Mouse (Mus musculus) limb, embryonic 12.5 days (tissue): Measurements from ENCODE around the gene 4930503E14Rik. TPM values are rescaled to one million over a fixed set of nuclear protein-coding genes. Genes with fewer than 3 reads are reported as not detected.
"Not testable (repeated sequence)": the region's sequence is repeated elsewhere in the genome, so short reads cannot be mapped to it uniquely, and the experiment has no call there.

ENCODE experiments used
- ATAC-seq: fragments of 200-750 bp; cut with Nextera tagmentation; 2 replicates; pipeline ENCODE4 v1.8.0; 2017; ENCODE audit warnings: low read depth, moderate TSS enrichment; ENCODE audit not compliant: insufficient number of reproducible peaks, insufficient read depth, low FRiP score, low TSS enrichment
- H3K27ac ChIP-seq: fragments of 300-500 bp; sonication (generic); 2 replicates; pipeline ENCODE4 v1.5.1; 2016; ENCODE audit warnings: mild to moderate bottlenecking, moderate library complexity
- H3K27me3 ChIP-seq: fragments of 300-500 bp; sonication (generic); 2 replicates; pipeline ENCODE4 v1.6.1; 2016; ENCODE audit warnings: mild to moderate bottlenecking, moderate library complexity
- H3K36me3 ChIP-seq: fragments of 300-500 bp; sonication (generic); 2 replicates; pipeline ENCODE4 v1.6.1; 2016; ENCODE audit warnings: mild to moderate bottlenecking, moderate library complexity
- H3K4me1 ChIP-seq: fragments of 300-500 bp; sonication (generic); replicated peaks from 2 replicates; pipeline ENCODE4 v1.6.1; 2016
- H3K4me2 ChIP-seq: fragments of 300-500 bp; sonication (generic); 2 replicates; pipeline ENCODE4 v1.6.1; 2016; ENCODE audit warnings: mild to moderate bottlenecking, moderate library complexity
- H3K4me3 ChIP-seq: fragments of 300-500 bp; sonication (generic); replicated peaks from 2 replicates; pipeline ENCODE4 v1.5.1; 2016; ENCODE audit warnings: mild to moderate bottlenecking
- H3K9ac ChIP-seq: fragments of 300-500 bp; sonication (generic); replicated peaks from 2 replicates; pipeline ENCODE4 v1.6.1; 2016; ENCODE audit warnings: mild to moderate bottlenecking, moderate library complexity
- H3K9me3 ChIP-seq: fragments of 300-500 bp; sonication (generic); 2 replicates; pipeline ENCODE4 v1.6.1; 2016; ENCODE audit warnings: mild to moderate bottlenecking, moderate library complexity
- WGBS: fragments of 180-500 bp; shearing (Covaris S2); methylation state at CpG from one replicate; pipeline ENCODE4 v1.1.7; 2016; 5-methylcytosine and 5-hydroxymethylcytosine counted together
- polyA plus RNA-seq: library from polyadenylated mRNA; unstranded; fragments of >200 nt; fragmentation: Nextera tagmentation; extraction: Ambion mirVana; gene quantifications from 2 replicates; pipeline ENCODE4 v1.2.1, GENCODE M21; 2016

4930503E14Rik gene
- polyA plus RNA-seq, result not detected in 2 replicates

- H3K27ac ChIP-seq, H3K4me2 ChIP-seq, H3K4me3 ChIP-seq, H3K4me1 ChIP-seq, H3K9ac ChIP-seq, H3K27me3 ChIP-seq, H3K36me3 ChIP-seq, H3K9me3 ChIP-seq, ATAC-seq: not testable (repeated sequence)
- 83% methylated on average over 3 of the region's 3 CpGs for WGBS
These were observed at the start of gene 4930503E14Rik for GRCm38 (mm10) chr14:44213154-44213553. Gene 4930503E14Rik (minus strand): TSS chr14:44213254.

DNA sequence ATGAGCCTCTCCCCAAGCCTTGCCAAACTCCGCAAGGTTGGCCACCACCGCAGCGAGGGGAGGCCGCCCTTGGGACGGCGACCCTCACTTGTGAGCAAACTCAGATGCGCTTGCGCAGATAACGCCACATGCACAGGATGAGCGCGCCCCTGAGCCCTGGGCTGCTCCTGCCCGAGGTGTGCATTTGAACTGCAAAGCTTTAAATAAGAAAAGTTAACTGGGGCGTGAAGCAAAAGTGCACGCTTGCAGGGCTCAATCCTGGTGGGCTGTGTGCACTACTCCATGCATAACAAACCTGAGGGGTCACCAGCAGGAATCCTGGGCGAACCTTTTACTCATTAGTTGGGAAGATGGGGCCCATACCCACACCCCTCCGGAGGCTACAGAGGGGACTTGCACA lies 35.0 kb upstream of the 4930503E14Rik start:
- H3K9me3 ChIP-seq, result 0 out of 2 replicates have a peak, but pooled peaks cover 4% of the 10 kb centered on the region
- WGBS, result 90% methylated on average over 16 of the region's 16 CpGs
- H3K27ac ChIP-seq, result no peak overlapping the region
- no peaks in the 10 kb centered on the region for H3K27me3 ChIP-seq
- no peak for ATAC-seq
- H3K4me2 ChIP-seq, result no peak overlapping the region
- no peak overlapping the region for H3K4me3 ChIP-seq
- H3K9ac ChIP-seq, result no peak overlapping the region
- H3K4me1 ChIP-seq, result no peaks in the 10 kb centered on the region
- no peaks in the 10 kb centered on the region for H3K36me3 ChIP-seq

- not testable (repeated sequence) for H3K4me3 ChIP-seq, H3K4me1 ChIP-seq, H3K9me3 ChIP-seq, H3K27me3 ChIP-seq, H3K4me2 ChIP-seq, H3K9ac ChIP-seq, H3K36me3 ChIP-seq, ATAC-seq, H3K27ac ChIP-seq
- 95% methylated on average over 2 of the region's 3 CpGs for WGBS
These were observed 15.7 kb downstream of the 4930503E14Rik start, which contains the start of gene Gm8212 for GRCm38 (mm10) chr14:44197361-44197760. Gene Gm8212 (plus strand): TSS chr14:44197661.

GRCm38 (mm10) chr14:44123551-44123950 lies 89.5 kb downstream of the 4930503E14Rik start, which contains the start of gene Gm3327:
Gene Gm3327 (plus strand): TSS chr14:44123851.
- 84% methylated on average over 3 of the region's 4 CpGs for WGBS
- H3K36me3 ChIP-seq, H3K27ac ChIP-seq, H3K9me3 ChIP-seq, ATAC-seq, H3K4me2 ChIP-seq, H3K4me1 ChIP-seq, H3K4me3 ChIP-seq, H3K9ac ChIP-seq, H3K27me3 ChIP-seq: not testable (repeated sequence)

Other genes with a start within 250 kb of the 4930503E14Rik start
- not detected in 2 replicates for gene Ang6, start 211.0 kb downstream of the 4930503E14Rik start, polyA plus RNA-seq
- not detected in 2 replicates for gene Ear2, start 110.6 kb downstream of the 4930503E14Rik start, polyA plus RNA-seq
- gene Gm3327, start 89.4 kb downstream of the 4930503E14Rik start, polyA plus RNA-seq, result not detected in 2 replicates
- gene Gm8212, start 15.6 kb downstream of the 4930503E14Rik start, polyA plus RNA-seq, result not detected in 2 replicates
- gene Gm8220, start 72.3 kb upstream of the 4930503E14Rik start, polyA plus RNA-seq, result not detected in 2 replicates
- gene Gm5930, start 125.3 kb upstream of the 4930503E14Rik start, polyA plus RNA-seq, result not detected in 2 replicates
- not detected in 2 replicates for gene Gm8229, start 152.1 kb upstream of the 4930503E14Rik start, polyA plus RNA-seq
- not detected in 2 replicates for gene Gm3371, start 197.4 kb upstream of the 4930503E14Rik start, polyA plus RNA-seq
- gene Gm8232, start 220.4 kb upstream of the 4930503E14Rik start, polyA plus RNA-seq, result not detected in 2 replicates